Mouse (Mus musculus) liver, embryonic 15.5 days (tissue): Measurements from ENCODE around the gene Babam2. TPM values are rescaled to one million over a fixed set of nuclear protein-coding genes. Genes with fewer than 3 reads are reported as not detected.

ENCODE experiments used
- ATAC-seq: fragments of 200-750 bp; cut with Nextera tagmentation; 2 replicates; pipeline ENCODE4 v1.8.0; 2017; ENCODE audit warnings: moderate number of reproducible peaks, mild to moderate bottlenecking, moderate library complexity; ENCODE audit not compliant: insufficient read depth
- H3K27ac ChIP-seq: fragments of 300-500 bp; sonication (generic); replicated peaks from 2 replicates; pipeline ENCODE4 v1.5.1; 2015; ENCODE audit warnings: mild to moderate bottlenecking, inconsistent platforms
- H3K27me3 ChIP-seq: fragments of 300-500 bp; sonication (generic); 2 replicates; pipeline ENCODE4 v1.6.1; 2015; ENCODE audit warnings: mild to moderate bottlenecking, inconsistent platforms
- H3K36me3 ChIP-seq: fragments of 300-500 bp; sonication (generic); replicated peaks from 2 replicates; pipeline ENCODE4 v1.6.1; 2015; ENCODE audit warnings: moderate library complexity, mild to moderate bottlenecking, inconsistent platforms
- H3K4me1 ChIP-seq: fragments of 300-500 bp; sonication (generic); replicated peaks from 2 replicates; pipeline ENCODE4 v1.6.1; 2015; ENCODE audit warnings: inconsistent platforms
- H3K4me2 ChIP-seq: fragments of 300-500 bp; sonication (generic); 2 replicates; pipeline ENCODE4 v1.6.1; 2015; ENCODE audit warnings: moderate library complexity, mild to moderate bottlenecking, inconsistent platforms
- H3K4me3 ChIP-seq: fragments of 300-500 bp; sonication (generic); replicated peaks from 2 replicates; pipeline ENCODE4 v1.5.1; 2015; ENCODE audit warnings: mild to moderate bottlenecking, inconsistent platforms
- H3K9ac ChIP-seq: fragments of 300-500 bp; sonication (generic); 2 replicates; pipeline ENCODE4 v1.6.1; 2015; ENCODE audit warnings: moderate library complexity, mild to moderate bottlenecking, inconsistent platforms
- H3K9me3 ChIP-seq: fragments of 300-500 bp; sonication (generic); replicated peaks from 2 replicates; pipeline ENCODE4 v1.6.1; 2016; ENCODE audit warnings: inconsistent platforms
- WGBS: fragments of 180-500 bp; shearing (Covaris S2); methylation state at CpG from one replicate; pipeline ENCODE4 v1.1.7; 2015; ENCODE audit warnings: mixed read lengths; ENCODE audit not compliant: insufficient replicate concordance; 5-methylcytosine and 5-hydroxymethylcytosine counted together
- polyA plus RNA-seq: library from polyadenylated mRNA; unstranded; fragments of >200 nt; fragmentation: Nextera tagmentation; extraction: Ambion mirVana; gene quantifications from 2 replicates; pipeline ENCODE4 v1.2.1, GENCODE M21; 2015

Babam2 gene
- polyA plus RNA-seq, 1 experiment from 2014 or later: 30.8 TPM

- WGBS: 54% methylated on average over 1 of the region's 1 CpGs
- no peaks in the 10 kb centered on the region for H3K9me3 ChIP-seq
These were observed 57.1 kb downstream of the Babam2 start for GRCm38 (mm10) chr5:31754634-31755033.

DNA sequence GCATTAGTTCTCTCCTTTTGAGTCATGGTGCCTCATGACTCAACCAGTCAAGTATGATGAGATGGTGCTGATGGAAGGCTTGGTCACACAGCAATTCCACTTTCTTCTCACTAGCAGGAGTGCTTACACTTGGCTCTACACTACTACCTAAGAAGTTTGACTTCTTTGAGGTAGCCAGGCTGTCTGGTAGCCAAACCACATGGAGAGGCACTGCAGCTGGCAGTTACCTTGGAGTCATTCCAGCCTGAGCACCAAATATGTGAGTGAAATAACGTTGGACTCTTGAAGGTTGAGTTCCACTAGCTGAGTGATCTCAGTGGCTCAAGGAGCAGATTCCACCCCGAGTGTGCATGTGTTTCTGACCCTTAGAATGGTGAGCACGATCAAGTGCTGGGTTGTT, 57.8 kb downstream of the Babam2 start:
- WGBS: 66% methylated on average over 3 of the region's 3 CpGs
- Histone ChIP-seq H3K9me3 (no peaks in the 10 kb centered on the region), H3K4me1 (no peaks in the 10 kb centered on the region), H3K27me3 (no peaks in the 10 kb centered on the region), H3K36me3 (no peaks in the 10 kb centered on the region), H3K9ac (no peak overlapping the region), H3K27ac (no peak overlapping the region), H3K4me3 (no peak overlapping the region), H3K4me2 (no peak overlapping the region)
- no peak for ATAC-seq

More at GRCm38 (mm10) chr5:31754634-31755033, 57.1 kb downstream of the Babam2 start:
- no peaks in the 10 kb centered on the region for H3K27me3 ChIP-seq
- ATAC-seq: no peak
- no peak overlapping the region for H3K4me2 ChIP-seq
- no peaks in the 10 kb centered on the region for H3K4me1 ChIP-seq
- H3K36me3 ChIP-seq: no peaks in the 10 kb centered on the region
- H3K9ac ChIP-seq: no peak overlapping the region
- H3K27ac ChIP-seq: no peak overlapping the region
- H3K4me3 ChIP-seq: no peak overlapping the region

- no peak overlapping the region for H3K4me3 ChIP-seq
- no peak overlapping the region for H3K27ac ChIP-seq
- H3K9me3 ChIP-seq: no peaks in the 10 kb centered on the region
- H3K36me3 ChIP-seq: no peaks in the 10 kb centered on the region
- 56% methylated on average over 9 of the region's 9 CpGs for WGBS
- no peaks in the 10 kb centered on the region for H3K27me3 ChIP-seq
- ATAC-seq: no peak
- H3K4me1 ChIP-seq: no peaks in the 10 kb centered on the region
- H3K4me2 ChIP-seq: no peak overlapping the region
- no peak overlapping the region for H3K9ac ChIP-seq
These were observed 61.0 kb downstream of the Babam2 start for GRCm38 (mm10) chr5:31758310-31759091.

DNA sequence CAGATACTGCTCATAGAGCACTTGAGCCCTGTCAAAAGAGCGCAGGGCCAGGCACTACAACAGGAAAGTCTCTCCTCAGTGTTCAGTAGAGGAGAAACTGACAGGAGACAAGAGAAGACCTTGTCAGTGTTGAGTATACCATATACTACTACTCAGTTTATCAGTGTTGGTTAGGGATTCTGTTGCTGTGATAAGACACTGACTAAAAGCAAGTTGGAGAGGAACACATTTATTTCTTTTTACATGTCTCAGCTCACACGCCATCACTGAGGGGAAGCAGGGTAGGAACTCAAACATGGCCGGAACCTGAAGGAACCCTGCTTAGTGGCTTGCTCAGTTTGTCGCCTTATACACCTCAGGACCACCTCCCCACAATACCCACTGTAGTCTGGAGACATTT, 64.4 kb downstream of the Babam2 start:
- H3K27me3 ChIP-seq: no peaks in the 10 kb centered on the region
- H3K4me3 ChIP-seq: no peak overlapping the region
- no peak overlapping the region for H3K9ac ChIP-seq
- no peaks in the 10 kb centered on the region for H3K9me3 ChIP-seq
- no peak overlapping the region for H3K4me2 ChIP-seq
- H3K36me3 ChIP-seq: no peaks in the 10 kb centered on the region
- 56% methylated on average over 4 of the region's 4 CpGs for WGBS
- no peaks in the 10 kb centered on the region for H3K4me1 ChIP-seq
- no peak overlapping the region for H3K27ac ChIP-seq
- no peak for ATAC-seq

GRCm38 (mm10) chr5:31762773-31763172, 65.3 kb downstream of the Babam2 start:
- no peak overlapping the region for H3K27ac ChIP-seq
- H3K36me3 ChIP-seq: no peaks in the 10 kb centered on the region
- H3K4me1 ChIP-seq: no peaks in the 10 kb centered on the region
- no peaks in the 10 kb centered on the region for H3K9me3 ChIP-seq
- H3K9ac ChIP-seq: no peak overlapping the region
- no peak for ATAC-seq
- WGBS: 78% methylated on average over 1 of the region's 1 CpGs
- no peaks in the 10 kb centered on the region for H3K27me3 ChIP-seq
- no peak overlapping the region for H3K4me2 ChIP-seq
- H3K4me3 ChIP-seq: no peak overlapping the region

DNA sequence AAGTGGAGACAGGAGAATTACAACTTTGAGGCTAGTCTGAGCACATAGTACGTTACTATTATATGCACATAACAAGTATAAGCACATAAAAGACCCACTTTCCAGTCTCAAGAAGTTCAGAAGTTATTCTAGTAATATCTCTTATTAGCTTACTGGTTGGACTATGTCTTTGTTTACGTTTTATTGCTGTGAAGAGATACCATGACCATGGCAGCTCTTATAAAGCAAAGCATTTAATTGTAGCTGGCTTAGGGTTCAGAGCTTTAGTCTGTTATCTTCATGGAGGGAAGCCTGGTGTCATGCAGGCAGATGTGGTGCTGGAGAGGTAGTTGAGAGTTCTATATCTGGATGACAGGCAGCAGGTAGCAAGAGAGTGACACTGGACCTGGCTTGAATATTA, 68.3 kb downstream of the Babam2 start:
- Histone ChIP-seq H3K27ac (no peak overlapping the region), H3K9me3 (no peaks in the 10 kb centered on the region), H3K27me3 (no peaks in the 10 kb centered on the region), H3K36me3 (no peaks in the 10 kb centered on the region), H3K4me2 (no peak overlapping the region), H3K9ac (no peak overlapping the region), H3K4me1 (no peaks in the 10 kb centered on the region), H3K4me3 (no peak overlapping the region)
- no peak for ATAC-seq
- WGBS: 66% methylated on average over 2 of the region's 2 CpGs

DNA sequence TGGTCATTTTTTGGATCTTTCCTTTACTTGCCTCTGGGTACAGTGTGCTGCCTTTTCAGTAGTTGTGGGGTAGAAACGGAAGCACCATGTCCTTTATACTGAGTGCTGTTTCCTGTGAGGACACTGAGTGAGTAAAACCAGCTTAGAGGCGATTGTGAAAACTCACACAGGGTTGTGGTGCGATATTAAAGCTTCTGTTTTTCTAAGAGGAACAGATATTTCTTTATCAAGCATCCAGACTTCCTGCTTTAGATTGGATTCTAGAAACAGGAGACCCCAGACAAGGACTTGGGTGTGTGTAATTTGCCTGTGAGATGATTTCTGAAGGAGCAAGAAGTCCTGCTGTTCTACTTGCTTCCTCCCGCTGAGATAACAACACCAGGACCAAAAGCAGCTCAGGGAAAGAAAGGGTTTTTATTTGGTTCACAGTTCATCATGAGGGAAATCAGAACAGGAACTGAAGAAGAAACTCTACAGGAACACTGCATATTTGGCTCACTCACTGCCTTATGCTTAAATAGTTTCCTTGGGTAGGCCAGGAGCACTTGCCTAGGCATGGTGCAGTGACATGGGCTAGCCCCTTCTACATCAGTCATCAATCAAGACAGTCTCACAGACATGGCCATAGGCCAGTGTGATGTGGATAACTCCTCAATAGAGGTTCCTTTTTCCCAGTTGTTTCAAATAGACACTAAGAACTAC, 69.5 kb downstream of the Babam2 start:
- Histone ChIP-seq H3K4me2 (peak overlapping the region; percentile 20; the same call in 1 of the 2 replicates), H3K27ac (peak overlapping the region; percentile 69), H3K9ac (no peak overlapping the region; the same call in 1 of the 2 replicates), H3K36me3 (no peaks in the 10 kb centered on the region), H3K4me1 (no peaks in the 10 kb centered on the region), H3K27me3 (no peaks in the 10 kb centered on the region), H3K4me3 (no peak overlapping the region), H3K9me3 (no peaks in the 10 kb centered on the region)
- WGBS: 15% methylated on average over 4 of the region's 4 CpGs
- peak; percentile 65 for ATAC-seq

DNA sequence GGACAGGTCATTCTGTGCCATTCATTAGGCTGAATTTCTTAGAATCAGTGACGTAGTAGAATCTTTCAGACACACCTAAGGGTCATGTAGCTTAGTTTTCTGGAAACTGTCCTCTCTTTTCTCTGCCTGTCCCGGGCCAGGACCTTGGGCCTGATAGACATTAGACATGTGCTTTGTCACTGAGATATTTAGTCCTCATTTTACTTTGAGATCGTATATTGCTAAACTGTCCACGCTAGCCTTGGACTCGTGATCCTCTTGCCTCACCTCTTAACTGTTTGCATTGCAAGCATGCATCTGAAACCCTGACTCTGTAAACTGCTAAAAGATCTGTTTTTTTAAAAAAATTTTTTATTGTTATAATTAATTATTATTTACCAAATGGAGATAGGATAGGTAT, 74.0 kb downstream of the Babam2 start:
- no peaks in the 10 kb centered on the region for H3K27me3 ChIP-seq
- H3K36me3 ChIP-seq: no peaks in the 10 kb centered on the region
- WGBS: 68% methylated on average over 5 of the region's 5 CpGs
- no peak overlapping the region for H3K9ac ChIP-seq
- ATAC-seq: no peak
- no peak overlapping the region for H3K27ac ChIP-seq
- H3K4me2 ChIP-seq: no peak overlapping the region
- H3K9me3 ChIP-seq: no peaks in the 10 kb centered on the region
- no peak overlapping the region for H3K4me3 ChIP-seq
- H3K4me1 ChIP-seq: no peaks in the 10 kb centered on the region

DNA sequence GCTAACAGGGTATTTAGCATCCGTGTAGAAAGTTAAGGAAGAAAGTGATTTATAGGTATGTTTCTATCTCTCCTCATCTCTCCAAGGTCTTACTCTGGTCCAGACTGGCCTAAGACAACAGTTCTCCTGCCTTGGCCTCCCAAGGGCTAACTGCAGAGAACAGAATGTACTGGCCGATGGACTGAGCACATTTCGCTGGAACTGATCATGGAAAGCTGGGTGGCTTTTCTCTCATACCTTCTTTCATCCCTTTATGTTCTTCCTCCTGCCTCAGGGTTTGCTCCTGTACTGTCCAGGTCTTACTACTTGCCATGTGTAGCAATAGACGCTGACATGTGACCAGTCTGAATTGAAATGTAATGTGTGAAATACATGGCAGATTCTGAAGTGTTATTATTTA, 74.4 kb downstream of the Babam2 start:
- H3K27ac ChIP-seq: no peak overlapping the region
- no peaks in the 10 kb centered on the region for H3K9me3 ChIP-seq
- 78% methylated on average over 4 of the region's 4 CpGs for WGBS
- no peaks in the 10 kb centered on the region for H3K4me1 ChIP-seq
- H3K4me3 ChIP-seq: no peak overlapping the region
- no peak overlapping the region for H3K4me2 ChIP-seq
- no peaks in the 10 kb centered on the region for H3K27me3 ChIP-seq
- H3K9ac ChIP-seq: no peak overlapping the region
- H3K36me3 ChIP-seq: no peaks in the 10 kb centered on the region
- ATAC-seq: no peak

DNA sequence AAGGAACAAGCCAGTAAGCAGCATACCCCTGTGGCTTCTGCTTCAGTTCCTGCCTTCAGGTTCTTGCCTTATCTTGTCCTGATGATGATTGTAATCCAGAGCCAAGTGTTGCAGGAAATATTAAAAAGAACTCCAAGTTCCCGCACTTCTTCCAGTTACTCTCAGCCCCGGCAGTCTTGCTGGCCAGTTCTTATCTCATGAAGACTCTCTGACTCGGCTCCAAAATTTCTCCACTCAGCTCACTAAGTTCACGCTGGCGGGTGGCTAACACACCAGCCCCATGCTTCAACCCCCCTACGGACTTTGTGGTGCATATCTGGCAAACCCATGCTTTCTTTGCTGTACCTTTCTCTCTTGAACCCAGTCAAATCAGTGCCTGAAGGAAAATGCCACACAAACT, 77.5 kb downstream of the Babam2 start:
- no peaks in the 10 kb centered on the region for H3K4me1 ChIP-seq
- no peak overlapping the region for H3K27ac ChIP-seq
- no peaks in the 10 kb centered on the region for H3K9me3 ChIP-seq
- no peak for ATAC-seq
- no peaks in the 10 kb centered on the region for H3K27me3 ChIP-seq
- H3K4me2 ChIP-seq: no peak overlapping the region
- 65% methylated on average over 6 of the region's 6 CpGs for WGBS
- H3K4me3 ChIP-seq: no peak overlapping the region
- no peaks in the 10 kb centered on the region for H3K36me3 ChIP-seq
- H3K9ac ChIP-seq: no peak overlapping the region

DNA sequence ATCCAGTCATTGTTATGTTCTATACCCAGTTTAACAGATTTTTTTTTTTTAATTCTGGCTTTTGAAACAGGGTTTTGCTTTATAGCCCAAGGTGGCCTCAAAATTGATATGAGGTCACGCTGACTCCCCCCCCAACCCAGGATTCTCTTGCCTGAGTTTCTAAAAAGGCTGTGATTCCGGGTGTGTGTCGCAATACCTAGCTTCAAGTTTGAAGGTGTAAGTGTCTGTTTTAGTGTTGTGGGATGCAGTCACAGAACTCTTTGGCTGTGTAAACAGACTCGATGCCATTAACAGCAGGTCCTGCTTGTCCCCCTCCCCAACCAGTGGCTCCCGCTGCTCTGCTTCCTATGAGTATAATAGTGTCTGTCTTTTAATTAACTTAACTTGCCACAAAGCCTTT, 84.1 kb downstream of the Babam2 start:
- ATAC-seq: no peak
- 69% methylated on average over 5 of the region's 5 CpGs for WGBS

More for the DNA sequence above, 84.1 kb downstream of the Babam2 start:
- Histone ChIP-seq H3K4me2 (no peak overlapping the region), H3K4me3 (no peak overlapping the region), H3K4me1 (no peaks in the 10 kb centered on the region), H3K27ac (no peak overlapping the region), H3K9ac (no peak overlapping the region), H3K9me3 (no peaks in the 10 kb centered on the region), H3K27me3 (no peaks in the 10 kb centered on the region), H3K36me3 (no peaks in the 10 kb centered on the region)
